Comparison of ENCODE assay signal across 9 mouse cellular contexts in the genomic region with DNA sequence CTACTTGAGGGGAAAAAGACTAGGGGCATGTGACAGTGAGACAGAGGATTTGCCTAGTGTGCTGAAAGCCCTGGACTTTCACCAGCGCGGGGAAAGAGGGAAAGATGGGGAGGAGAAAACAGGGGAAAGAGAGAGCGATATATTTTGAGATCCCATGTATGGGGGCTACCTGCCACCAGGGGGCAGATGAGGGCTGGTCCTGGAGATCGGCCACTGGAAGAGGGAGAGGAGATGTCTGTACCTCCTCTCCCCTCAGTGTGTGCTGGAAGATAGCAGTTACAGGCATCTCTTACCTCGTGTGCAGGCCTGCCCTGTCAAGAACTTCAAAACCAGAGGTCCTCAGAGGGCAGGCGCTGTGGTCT.
DNase-seq lines count a peak whose midpoint lies in the region; ATAC-seq and TF ChIP-seq lines count a peak whose summit lies in the region.
"Had no signal": no experiment of that assay in that cellular context is flagged by ENCODE, and none has a peak within 500 bp of the region (broad histone marks: within the 10 kb centered on the region; RNA-seq: fewer than 3 reads in every experiment).

No protein-coding gene starts in this region.

- H3K9ac ChIP-seq in embryonic facial prominence, embryonic 13.5 days: peak overlapping the region; percentile 67
- H3K9ac ChIP-seq in heart, embryonic 12.5 days: peak overlapping the region; percentile 64; the same call in 1 of the 2 replicates
- peak overlapping the region; percentile 28; the same call in 1 of the 2 replicates for H3K9ac ChIP-seq in kidney, postnatal 0 days (ENCODE audit: low read depth, low read length)
- no peak overlapping the region for H3K9ac ChIP-seq in liver, postnatal 0 days (replicated peaks)
- H3K9ac ChIP-seq in neural tube, embryonic 13.5 days: peak overlapping the region; percentile 56

- DNase-seq in CD4-positive helper T cell, adult 2 months (ENCODE audit: low read depth, low spot score): peak; percentile 63
- peak; percentile 35 to 37 for DNase-seq in adrenal gland, postnatal 4 days (ENCODE audit: low spot score in 2 of 2)
- DNase-seq in kidney, postnatal 0 days (ENCODE audit: low spot score): peak; percentile 92
- DNase-seq in liver, postnatal 0 days: peak; percentile 82
- DNase-seq in telencephalon, adult 2 months (ENCODE audit: low read depth, low spot score): peak; percentile 26

- peak; percentile 35; the same call in 1 of the 2 replicates for ATAC-seq in embryonic facial prominence, embryonic 13.5 days (ENCODE audit: insufficient number of reproducible peaks, insufficient read depth, low FRiP score, low TSS enrichment, low read depth)
- ATAC-seq in heart, embryonic 12.5 days (ENCODE audit: insufficient number of reproducible peaks, low FRiP score): peak; percentile 68; the same call in 1 of the 2 replicates
- ATAC-seq in kidney, postnatal 0 days (replicated peaks; ENCODE audit: low FRiP score, low read depth): peak; percentile 83
- ATAC-seq in liver, postnatal 0 days: peak; percentile 78
- peak; percentile 81 for ATAC-seq in neural tube, embryonic 13.5 days (ENCODE audit: low read depth)

- no peak for TF ChIP-seq EP300 in liver, postnatal 0 days (IDR thresholded peaks at IDR 0.05; ENCODE audit: low read depth)

- peak overlapping the region; percentile 70 for H3K4me2 ChIP-seq in embryonic facial prominence, embryonic 13.5 days
- peak overlapping the region; percentile 76 for H3K4me2 ChIP-seq in heart, embryonic 12.5 days
- peak overlapping the region; percentile 66 for H3K4me2 ChIP-seq in kidney, postnatal 0 days (ENCODE audit: low read length)
- H3K4me2 ChIP-seq in liver, postnatal 0 days (ENCODE audit: low read depth, low read length): peak overlapping the region; percentile 72
- H3K4me2 ChIP-seq in neural tube, embryonic 13.5 days: peak overlapping the region; percentile 54

- H3K36me3 ChIP-seq in embryonic facial prominence, embryonic 13.5 days: no peaks in the 10 kb centered on the region
- no peaks in the 10 kb centered on the region for H3K36me3 ChIP-seq in heart, embryonic 12.5 days
- H3K36me3 ChIP-seq in kidney, postnatal 0 days (ENCODE audit: insufficient read depth, low read length): no peaks in the 10 kb centered on the region
- H3K36me3 ChIP-seq in liver, postnatal 0 days (replicated peaks; ENCODE audit: insufficient read depth, low read length): no peaks in the 10 kb centered on the region
- H3K36me3 ChIP-seq in neural tube, embryonic 13.5 days: no peaks in the 10 kb centered on the region

- WGBS in embryonic facial prominence, embryonic 13.5 days: 3% methylated on average over 6 of the region's 6 CpGs
- under 1% methylated on average over 6 of the region's 6 CpGs for WGBS in heart, embryonic 12.5 days
- WGBS in kidney, postnatal 0 days: 4% methylated on average over 6 of the region's 6 CpGs
- 0% methylated on average over 6 of the region's 6 CpGs for WGBS in liver, postnatal 0 days (ENCODE audit: insufficient replicate concordance)
- WGBS in neural tube, embryonic 13.5 days: 6% methylated on average over 6 of the region's 6 CpGs

- TF ChIP-seq CTCF in kidney, postnatal 0 days (IDR thresholded peaks at IDR 0.05; ENCODE audit: low read depth): peak; percentile 95
- TF ChIP-seq CTCF in liver, postnatal 0 days (IDR thresholded peaks at IDR 0.05; ENCODE audit: low read depth): peak; percentile 89

- no peak overlapping the region for H3K27ac ChIP-seq in embryonic facial prominence, embryonic 13.5 days
- no peak overlapping the region for H3K27ac ChIP-seq in heart, embryonic 12.5 days (ENCODE audit: poor library complexity, severe bottlenecking)
- H3K27ac ChIP-seq in kidney, postnatal 0 days: no peak overlapping the region
- no peak overlapping the region for H3K27ac ChIP-seq in liver, postnatal 0 days (ENCODE audit: low read depth)
- no peak overlapping the region for H3K27ac ChIP-seq in neural tube, embryonic 13.5 days (replicated peaks)

- peak overlapping the region; percentile 37 for H3K4me3 ChIP-seq in embryonic facial prominence, embryonic 13.5 days
- H3K4me3 ChIP-seq in heart, embryonic 12.5 days: peak overlapping the region; percentile 40
- H3K4me3 ChIP-seq in kidney, postnatal 0 days (replicated peaks; ENCODE audit: low read depth, low read length): peak overlapping the region; percentile 33
- peak overlapping the region; percentile 33 for H3K4me3 ChIP-seq in liver, postnatal 0 days (ENCODE audit: low read depth, low read length)
- peak overlapping the region; percentile 27 for H3K4me3 ChIP-seq in neural tube, embryonic 13.5 days
- H3K4me3 ChIP-seq: erythroblast, embryonic 14.5 days had no signal

- no peaks in the 10 kb centered on the region for H3K9me3 ChIP-seq in embryonic facial prominence, embryonic 13.5 days
- 0 out of 2 replicates have a peak, but pooled peaks cover 7% of the 10 kb centered on the region for H3K9me3 ChIP-seq in heart, embryonic 12.5 days (replicated peaks)
- H3K9me3 ChIP-seq in kidney, postnatal 0 days (replicated peaks; ENCODE audit: low read length): no peaks in the 10 kb centered on the region
- no peaks in the 10 kb centered on the region for H3K9me3 ChIP-seq in liver, postnatal 0 days (ENCODE audit: low read length)
- no peaks in the 10 kb centered on the region for H3K9me3 ChIP-seq in neural tube, embryonic 13.5 days

- H3K27me3 ChIP-seq in embryonic facial prominence, embryonic 13.5 days: no peaks in the 10 kb centered on the region
- H3K27me3 ChIP-seq in heart, embryonic 12.5 days (replicated peaks): no peaks in the 10 kb centered on the region
- 0 out of 2 replicates have a peak, but pooled peaks cover 4% of the 10 kb centered on the region for H3K27me3 ChIP-seq in kidney, postnatal 0 days (ENCODE audit: insufficient read depth, low read length)
- H3K27me3 ChIP-seq in liver, postnatal 0 days (ENCODE audit: insufficient read depth, low read length): no peaks in the 10 kb centered on the region
- no peaks in the 10 kb centered on the region for H3K27me3 ChIP-seq in neural tube, embryonic 13.5 days

- H3K4me1 ChIP-seq in embryonic facial prominence, embryonic 13.5 days: peaks cover 15% of the 10 kb centered on the region
- peaks cover 8% of the 10 kb centered on the region for H3K4me1 ChIP-seq in heart, embryonic 12.5 days (replicated peaks)
- peaks cover 6% of the 10 kb centered on the region; the same call in 1 of the 2 replicates for H3K4me1 ChIP-seq in kidney, postnatal 0 days (replicated peaks; ENCODE audit: insufficient read depth, low read length)
- H3K4me1 ChIP-seq in liver, postnatal 0 days (ENCODE audit: insufficient read depth): peaks cover 11% of the 10 kb centered on the region; the same call in 1 of the 2 replicates
- peaks cover 21% of the 10 kb centered on the region for H3K4me1 ChIP-seq in neural tube, embryonic 13.5 days (replicated peaks)

Comparison
In these comparisons a context has a peak if more than half of its experiments do, and no peak if none do; other contexts are left out.
1. DNase-seq: peak in every context shown above with its lines; median percentile 92 in kidney, postnatal 0 days; 82 in liver, postnatal 0 days; 63 in CD4-positive helper T cell, adult 2 months; 36 in adrenal gland, postnatal 4 days; 26 in telencephalon, adult 2 months.